Mouse (Mus musculus) thymus, postnatal 10 days (tissue): ENCODE data around the gene Tgif1.
"Not testable (repeated sequence)": the region's sequence is repeated elsewhere in the genome, so short reads cannot be mapped to it uniquely, and the experiment has no call there.

Experiments used
- DNase-seq, 2 experiments: peaks; one replicate each; pipeline ENCODE4 v3.0.0; 2021; ENCODE audit warnings: low spot score in 2 of 2

The Tgif1 gene

GRCm38 (mm10) chr17:70845543-70845942 lies 7.8 kb downstream of the Tgif1 start:
- DNase-seq = no peak

- no peak for DNase-seq
Measured at GRCm38 (mm10) chr17:70844971-70845370, 8.4 kb downstream of the Tgif1 start.

- no peak for DNase-seq
Measured at GRCm38 (mm10) chr17:70843252-70843651, 10.1 kb downstream of the Tgif1 start.

- DNase-seq = no peak
Measured at GRCm38 (mm10) chr17:70838533-70838932, 14.8 kb downstream of the Tgif1 start.

GRCm38 (mm10) chr17:70838031-70838430 lies 15.3 kb downstream of the Tgif1 start:
- DNase-seq = no peak

- DNase-seq = not testable (repeated sequence)
Measured at GRCm38 (mm10) chr17:70837474-70837873, 15.9 kb downstream of the Tgif1 start.

- no peak for DNase-seq
Measured at GRCm38 (mm10) chr17:70836820-70837219, 16.5 kb downstream of the Tgif1 start.

- no peak for DNase-seq
Measured at GRCm38 (mm10) chr17:70835071-70835790, 18.1 kb downstream of the Tgif1 start.

GRCm38 (mm10) chr17:70834430-70834965 lies 18.8 kb downstream of the Tgif1 start:
- no peak for DNase-seq

GRCm38 (mm10) chr17:70832544-70832943 lies 20.8 kb downstream of the Tgif1 start:
- no peak for DNase-seq

GRCm38 (mm10) chr17:70831591-70831990 lies 21.8 kb downstream of the Tgif1 start:
- DNase-seq = no peak

- no peak for DNase-seq
Measured at GRCm38 (mm10) chr17:70829943-70830715, 23.2 kb downstream of the Tgif1 start.

GRCm38 (mm10) chr17:70829217-70829616 lies 24.1 kb downstream of the Tgif1 start:
- DNase-seq = no peak

- no peak for DNase-seq
Measured at GRCm38 (mm10) chr17:70828569-70828968, 24.8 kb downstream of the Tgif1 start.

GRCm38 (mm10) chr17:70828180-70828528 lies 25.2 kb downstream of the Tgif1 start:
- no peak for DNase-seq

GRCm38 (mm10) chr17:70827463-70828179 lies 25.7 kb downstream of the Tgif1 start:
- not testable (repeated sequence) for DNase-seq

GRCm38 (mm10) chr17:70826227-70826626 lies 27.1 kb downstream of the Tgif1 start:
- no peak for DNase-seq

GRCm38 (mm10) chr17:70823083-70823482 lies 30.3 kb downstream of the Tgif1 start:
- DNase-seq = no peak

GRCm38 (mm10) chr17:70817862-70818451 lies 35.4 kb downstream of the Tgif1 start:
- no peak for DNase-seq

GRCm38 (mm10) chr17:70815001-70815400 lies 38.3 kb downstream of the Tgif1 start:
- DNase-seq = no peak

GRCm38 (mm10) chr17:70810795-70811194 lies 42.6 kb downstream of the Tgif1 start:
- no peak for DNase-seq

- DNase-seq = no peak
Measured at GRCm38 (mm10) chr17:70809776-70810175, 43.6 kb downstream of the Tgif1 start.
